Mouse (Mus musculus) olfactory bulb, adult 2 months (tissue): ENCODE measurements around the gene Ifnz.
"Not testable (repeated sequence)": the region's sequence is repeated elsewhere in the genome, so short reads cannot be mapped to it uniquely, and the experiment has no call there.

Experiments used
- CTCF ChIP-seq: fragments of 200-500 bp; IDR thresholded peaks from 2 replicates; pipeline ENCODE4 v1.5.1; 2012; ENCODE audit warnings: low read depth, mild to moderate bottlenecking, low read length, moderate library complexity; ENCODE audit not compliant: insufficient read depth
- POLR2A ChIP-seq: fragments of 200-500 bp; IDR thresholded peaks from 2 replicates; pipeline ENCODE4 v1.6.1; 2012; ENCODE audit warnings: mild to moderate bottlenecking, low read depth, low read length, moderate library complexity; ENCODE audit not compliant: insufficient read depth

DNA sequence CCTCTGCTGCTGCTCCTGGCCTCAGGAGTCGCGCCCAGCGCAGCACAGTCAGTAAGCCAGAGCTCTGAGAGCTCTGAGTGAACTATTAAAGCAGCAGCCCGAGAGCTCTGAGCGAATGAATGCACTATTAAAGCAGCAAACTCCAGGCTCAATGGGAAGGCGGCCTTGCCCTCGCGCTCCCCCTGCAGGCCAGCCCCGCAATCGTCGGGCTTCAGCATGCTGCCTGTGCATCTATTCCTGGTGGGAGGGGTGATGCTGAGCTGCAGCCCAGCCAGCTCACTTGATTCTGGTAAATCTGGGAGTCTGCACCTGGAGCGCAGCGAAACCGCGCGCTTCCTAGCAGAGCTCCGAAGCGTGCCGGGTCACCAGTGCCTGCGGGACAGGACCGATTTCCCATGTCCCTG lies 24.3 kb upstream of the Ifnz start:
- not testable (repeated sequence) for TF ChIP-seq POLR2A
- peak; percentile 55 for TF ChIP-seq CTCF
